Mouse (Mus musculus): ENCODE data around the gene Uroc1. TPM values are rescaled to one million over a fixed set of nuclear protein-coding genes. Genes with fewer than 3 reads are reported as not detected.

Uroc1 gene
- total and polyA plus RNA-seq, 3 experiments: not detected

DNA sequence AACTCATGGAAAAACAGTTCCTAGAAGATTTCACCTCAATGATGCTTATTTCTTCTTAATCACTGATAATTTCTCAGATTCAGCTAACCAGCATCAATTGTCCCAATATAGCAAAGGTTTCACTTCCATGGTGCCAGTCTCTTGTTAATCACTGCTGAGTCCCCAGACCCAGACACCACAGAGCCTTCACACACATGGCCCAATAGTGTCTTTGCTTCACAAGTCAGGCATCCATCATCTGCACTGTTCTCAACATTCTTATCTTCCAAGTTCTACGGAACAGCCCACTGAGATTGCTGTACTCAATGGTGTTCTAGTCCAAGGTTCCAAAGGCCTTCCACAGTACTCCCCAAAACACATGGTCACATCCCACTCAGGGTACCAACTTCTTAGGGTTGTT lies 32.2 kb upstream of the Uroc1 start, which contains the start of gene BC048671:
TSS of gene BC048671 (plus strand) at position 301 of the 400 bp plus-strand sequence.
- Histone ChIP-seq H3K9me3 (replicated peaks; ENCODE audit: low read length) (peaks cover 2% of the 10 kb centered on the region), H3K4me3 (replicated peaks in 1 of 3; ENCODE audit: low read depth in 2 of 3, low read length in 2 of 3, poor library complexity in 1 of 3) (no peak within 1 kb of the TSS), H3K9ac (ENCODE audit: insufficient read depth, low read depth) (no peak within 1 kb of the TSS), H3K36me3 (replicated peaks in 1 of 2; ENCODE audit: control insufficient read depth in 1 of 2, insufficient read depth in 1 of 2, low read length in 1 of 2) (no peaks in the 10 kb centered on the region), H3K4me2 (ENCODE audit: insufficient read depth, low read depth, poor library complexity, severe bottlenecking) (no peak within 1 kb of the TSS), H3K27ac (ENCODE audit: insufficient read depth, low read depth) (no peak within 1 kb of the TSS), H3K79me2 (replicated peaks; ENCODE audit: control insufficient read depth, extremely low read depth, insufficient read depth, poor library complexity, severe bottlenecking) (no peaks in the 10 kb centered on the region), H3K4me1 (ENCODE audit: control insufficient read depth in 1 of 2, insufficient read depth in 2 of 2) (no peaks in the 10 kb centered on the region), H3K27me3 (replicated peaks) (peaks cover 79% of the 10 kb centered on the region)
- no peak for DNase-seq (ENCODE audit: extremely low read depth)
- dilution Hi-C loops (cut with MboI; ENCODE audit: extremely low pct_ligation_motif_present, extremely low pct_unique_long_range_greater_than_20kb, low sequenced_read_pairs) (no loop called here), in situ Hi-C loops (cut with MboI; ENCODE audit: low pct_ligation_motif_present, low pct_unique_long_range_greater_than_20kb, low sequenced_read_pairs) (no loop called here)
- no peak for TF ChIP-seq JUND (conservative IDR thresholded peaks at IDR 0.05; ENCODE audit: low read depth, low read length)
- TF ChIP-seq ELF1 (IDR thresholded peaks at IDR 0.05; ENCODE audit: low read depth, low read length): no peak
- no peak for TF ChIP-seq TBP (conservative IDR thresholded peaks at IDR 0.05; ENCODE audit: low read depth, low read length)
- TF ChIP-seq IRF4 (IDR thresholded peaks at IDR 0.05; ENCODE audit: low read depth, low read length): no peak
- no peak for TF ChIP-seq CHD1 (IDR thresholded peaks at IDR 0.05; ENCODE audit: low read depth, low read length)
- TF ChIP-seq ZKSCAN1 (IDR thresholded peaks at IDR 0.05; ENCODE audit: borderline replicate concordance, low read depth, low read length): no peak
- TF ChIP-seq MEF2A (IDR thresholded peaks at IDR 0.05; ENCODE audit: borderline replicate concordance, low read depth, low read length): no peak
- no peak for TF ChIP-seq ZNF384 (IDR thresholded peaks at IDR 0.05; ENCODE audit: low read depth, low read length)
- TF ChIP-seq TCF12 (IDR thresholded peaks at IDR 0.05; ENCODE audit: low read depth, low read length): no peak
- TF ChIP-seq USF1 (IDR thresholded peaks at IDR 0.05; ENCODE audit: low read depth, low read length): no peak
- no peak for TF ChIP-seq E2F4 (IDR thresholded peaks at IDR 0.05; ENCODE audit: insufficient replicate concordance, low read depth, low read length)

GRCm38 (mm10) chr6:90306315-90306975 lies 26.6 kb upstream of the Uroc1 start:
- Histone ChIP-seq H3K36me3 (replicated peaks in 1 of 2; ENCODE audit: control insufficient read depth in 1 of 2, insufficient read depth in 1 of 2, low read length in 1 of 2) (no peaks in the 10 kb centered on the region), H3K9me3 (replicated peaks; ENCODE audit: low read length) (peaks cover 8% of the 10 kb centered on the region), H3K27ac (ENCODE audit: insufficient read depth, low read depth) (no peak overlapping the region), H3K9ac (ENCODE audit: insufficient read depth, low read depth) (no peak overlapping the region), H3K4me3 (replicated peaks in 1 of 3; ENCODE audit: low read depth in 2 of 3, low read length in 2 of 3, poor library complexity in 1 of 3) (no peak overlapping the region), H3K27me3 (replicated peaks) (peaks cover 67% of the 10 kb centered on the region), H3K4me1 (ENCODE audit: control insufficient read depth in 1 of 2, insufficient read depth in 2 of 2) (no peaks in the 10 kb centered on the region), H3K79me2 (replicated peaks; ENCODE audit: control insufficient read depth, extremely low read depth, insufficient read depth, poor library complexity, severe bottlenecking) (no peaks in the 10 kb centered on the region), H3K4me2 (ENCODE audit: insufficient read depth, low read depth, poor library complexity, severe bottlenecking) (no peak overlapping the region)
- in situ Hi-C loops (cut with MboI; ENCODE audit: low pct_ligation_motif_present, low pct_unique_long_range_greater_than_20kb, low sequenced_read_pairs) (no loop called here), dilution Hi-C loops (cut with MboI; ENCODE audit: extremely low pct_ligation_motif_present, extremely low pct_unique_long_range_greater_than_20kb, low sequenced_read_pairs) (no loop called here)
- no peak for DNase-seq (ENCODE audit: extremely low read depth)
- TF ChIP-seq SMC3 (IDR thresholded peaks at IDR 0.05; ENCODE audit: low read depth, low read length): no peak
- no peak for TF ChIP-seq USF2 (conservative IDR thresholded peaks at IDR 0.05; ENCODE audit: low read depth, low read length)
- no peak for TF ChIP-seq GABPA (IDR thresholded peaks at IDR 0.05; ENCODE audit: insufficient replicate concordance, low read depth, low read length)
- no peak for TF ChIP-seq MAFK (IDR thresholded peaks at IDR 0.05; ENCODE audit: insufficient replicate concordance, low read length)
- TF ChIP-seq POLR2A (IDR thresholded peaks at IDR 0.05; ENCODE audit: low read depth, low read length): no peak
- TF ChIP-seq E2F4 (IDR thresholded peaks at IDR 0.05; ENCODE audit: insufficient replicate concordance, low read depth, low read length): no peak
- no peak for TF ChIP-seq BHLHE40 (IDR thresholded peaks at IDR 0.05; ENCODE audit: low read depth, low read length)
- no peak for TF ChIP-seq MYC (IDR thresholded peaks at IDR 0.05; ENCODE audit: low read depth, low read length)
- TF ChIP-seq HCFC1 (IDR thresholded peaks at IDR 0.05; ENCODE audit: low read depth, low read length): no peak
- no peak for TF ChIP-seq ZC3H11A (IDR thresholded peaks at IDR 0.05; ENCODE audit: low read depth, low read length)
- TF ChIP-seq CTCF (conservative IDR thresholded peaks at IDR 0.05 in 1 of 2, IDR thresholded peaks at IDR 0.05 in 1 of 2; ENCODE audit: low read depth in 2 of 2, low read length in 2 of 2): no peak
